Mouse (Mus musculus) hindlimb bud, embryonic 11.5 days (tissue): ENCODE data around the gene Il24.

Source experiments
- DNase-seq: peaks from one replicate; pipeline ENCODE4 v3.0.0-alpha.2; 2012; ENCODE audit warnings: low read depth, low spot score; ENCODE audit errors: extremely low spot score

Gene Il24

DNA sequence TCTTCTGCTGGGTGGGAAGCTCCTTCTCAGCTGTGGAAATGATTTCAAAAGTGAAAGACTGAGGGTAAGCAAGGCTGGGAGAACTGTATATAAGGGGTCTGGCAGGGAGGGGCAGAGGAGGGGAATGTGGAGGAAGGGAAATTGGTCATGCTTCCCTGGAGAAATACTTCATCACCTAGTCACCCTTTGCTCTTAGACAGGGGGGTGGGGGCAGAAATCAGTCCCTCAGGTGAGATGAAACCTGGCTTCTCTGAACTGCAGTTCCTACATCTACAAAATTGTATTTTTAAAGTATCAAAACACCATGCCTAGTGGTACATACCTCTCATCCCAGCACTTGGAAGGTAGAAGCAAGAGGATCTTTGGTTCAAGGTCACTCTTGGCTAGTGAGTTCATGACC, at the start of gene Il24:
Il24 (minus strand) TSS at position 101 of the 400 bp plus-strand sequence.
- DNase-seq = no peak

DNA sequence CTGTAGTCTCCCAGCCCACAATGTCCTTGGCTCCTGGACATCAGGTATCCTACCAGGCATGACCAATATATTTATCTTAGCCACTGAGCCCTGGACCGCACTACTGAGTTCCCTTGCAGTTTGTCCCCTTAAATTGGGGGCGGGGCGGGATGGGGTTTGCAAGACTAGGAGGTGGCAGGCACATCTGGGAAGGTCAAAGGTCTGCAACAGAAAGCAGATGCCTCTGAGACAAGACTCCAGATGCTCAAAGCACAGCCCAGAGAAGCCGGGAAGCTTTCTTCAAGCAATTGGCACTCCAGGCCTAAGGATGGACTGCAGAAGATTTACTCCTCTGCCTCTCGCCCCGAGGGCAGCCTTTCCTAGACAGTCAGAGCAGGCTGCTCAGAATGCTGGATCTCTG, 49.1 kb upstream of the Il24 start:
- no peak for DNase-seq

DNA sequence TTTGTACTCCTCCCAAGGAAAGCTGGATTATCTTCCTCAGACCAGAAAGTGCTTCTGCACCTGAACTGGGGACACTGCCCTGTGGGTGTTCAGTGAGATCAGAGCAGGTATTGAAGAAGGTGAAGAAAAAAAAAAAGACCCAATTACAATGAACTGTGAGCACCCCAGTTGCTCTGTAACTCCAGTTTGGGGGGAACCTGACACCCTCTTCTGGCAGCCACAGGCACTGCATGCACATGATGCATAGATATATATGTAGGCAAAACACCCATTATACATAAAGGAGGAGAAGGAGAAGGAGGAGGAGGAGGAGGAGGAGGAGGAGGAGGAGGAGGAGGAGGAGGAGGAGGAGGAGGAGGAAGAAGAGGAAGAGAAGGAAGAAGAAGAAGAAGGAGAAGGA, 39.2 kb upstream of the Il24 start:
- no peak for DNase-seq

DNA sequence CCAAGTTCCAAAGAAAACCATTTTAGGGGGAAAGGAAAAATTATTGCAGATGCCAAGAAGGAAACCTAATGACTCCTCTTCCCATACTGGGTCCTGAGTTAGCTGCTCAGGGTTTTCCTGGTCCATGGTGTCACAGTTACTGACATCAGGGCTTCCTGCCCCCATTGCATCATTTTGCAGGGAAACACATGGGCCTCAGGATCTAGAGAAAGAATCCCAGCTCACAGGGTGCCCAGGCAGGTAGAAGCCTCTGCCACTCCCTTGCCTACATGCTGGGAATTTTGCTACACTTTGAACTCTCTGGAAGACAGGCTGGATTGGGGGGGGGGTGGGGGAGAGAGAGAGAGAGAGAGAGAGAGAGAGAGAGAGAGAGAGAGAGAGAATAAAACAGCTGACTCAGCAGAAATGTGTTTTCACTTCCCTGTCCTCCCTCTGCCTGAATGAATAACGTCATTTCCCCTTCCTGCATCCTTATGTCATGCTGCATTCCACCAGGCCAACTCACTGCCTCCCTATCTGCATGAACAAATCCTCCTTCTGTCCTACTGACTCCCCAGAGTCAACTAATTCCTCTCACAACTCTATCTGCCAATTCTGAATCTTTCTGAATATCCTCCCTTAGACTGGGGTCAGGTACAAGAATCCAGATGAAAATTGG, 31.2 kb upstream of the Il24 start:
- DNase-seq = no peak

DNA sequence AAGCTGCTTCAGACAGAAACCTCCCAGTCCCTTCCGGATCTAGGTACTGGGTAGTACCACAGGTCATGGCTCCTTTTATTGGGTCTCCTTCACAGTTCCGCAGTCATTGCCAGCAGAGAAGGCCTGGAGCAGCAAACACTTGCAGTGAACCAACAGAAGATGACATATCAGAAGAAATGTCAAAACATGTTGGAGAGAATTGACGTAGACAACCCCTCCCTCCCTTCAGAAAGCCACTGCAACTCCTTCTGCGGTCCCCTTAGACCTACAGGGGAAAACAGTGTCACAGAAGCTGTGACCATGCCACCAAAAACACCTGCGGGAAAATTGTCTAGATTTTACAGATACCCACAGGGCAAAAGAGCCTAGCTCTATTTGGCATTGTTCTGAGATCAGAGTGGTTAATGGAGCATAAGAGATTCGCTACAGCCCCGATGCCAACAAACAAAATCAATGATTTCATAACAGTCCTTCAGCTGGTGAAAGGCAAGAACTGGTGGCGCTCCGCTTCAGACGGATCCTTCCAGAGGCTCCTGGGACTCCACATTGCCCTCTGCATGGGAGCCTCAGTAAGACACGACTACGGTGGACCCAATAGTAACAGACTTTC, 24.3 kb upstream of the Il24 start, which contains the start of gene Il20:
Il20 (minus strand) TSS at position 51 of the 610 bp plus-strand sequence.
- DNase-seq = no peak

DNA sequence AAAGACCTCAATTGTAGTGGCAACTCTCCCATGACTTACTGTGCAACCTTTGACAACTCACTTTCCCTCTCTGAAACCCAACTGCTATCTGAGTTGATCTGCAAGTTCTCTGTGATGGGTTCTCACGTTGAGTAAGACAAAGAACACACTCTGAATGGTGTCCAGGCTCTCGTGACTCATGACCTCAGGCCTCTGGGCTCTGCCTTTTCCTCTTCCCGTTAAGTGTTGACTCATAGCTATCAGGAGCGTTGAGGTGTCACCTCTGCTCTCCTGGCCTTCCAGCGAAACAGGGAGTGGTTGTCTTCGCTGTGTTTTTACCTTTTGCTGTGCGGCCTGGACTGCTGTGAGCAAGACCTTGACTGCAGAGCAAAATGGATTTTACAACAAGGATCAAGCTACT, 15.3 kb upstream of the Il24 start:
- DNase-seq = no peak

DNA sequence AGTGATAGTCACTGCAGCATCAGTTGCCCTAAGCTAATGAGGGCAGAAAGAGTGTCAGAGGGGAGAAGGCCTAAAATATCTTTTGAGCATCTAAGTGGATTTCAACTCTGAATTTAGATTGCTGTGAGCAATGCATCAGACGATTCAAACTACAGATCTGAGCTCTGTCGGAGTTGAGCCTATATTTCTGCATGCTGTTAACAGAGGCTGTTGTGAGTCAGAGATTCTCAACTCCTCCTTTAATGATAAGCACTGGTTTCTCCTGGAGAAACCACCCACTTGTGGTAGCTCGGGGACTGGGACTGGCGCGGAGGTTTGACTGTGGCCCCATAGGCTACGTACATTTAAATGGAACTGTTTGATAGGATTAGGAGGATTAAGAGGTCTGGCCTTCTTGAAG, 7.2 kb upstream of the Il24 start:
- no peak for DNase-seq

DNA sequence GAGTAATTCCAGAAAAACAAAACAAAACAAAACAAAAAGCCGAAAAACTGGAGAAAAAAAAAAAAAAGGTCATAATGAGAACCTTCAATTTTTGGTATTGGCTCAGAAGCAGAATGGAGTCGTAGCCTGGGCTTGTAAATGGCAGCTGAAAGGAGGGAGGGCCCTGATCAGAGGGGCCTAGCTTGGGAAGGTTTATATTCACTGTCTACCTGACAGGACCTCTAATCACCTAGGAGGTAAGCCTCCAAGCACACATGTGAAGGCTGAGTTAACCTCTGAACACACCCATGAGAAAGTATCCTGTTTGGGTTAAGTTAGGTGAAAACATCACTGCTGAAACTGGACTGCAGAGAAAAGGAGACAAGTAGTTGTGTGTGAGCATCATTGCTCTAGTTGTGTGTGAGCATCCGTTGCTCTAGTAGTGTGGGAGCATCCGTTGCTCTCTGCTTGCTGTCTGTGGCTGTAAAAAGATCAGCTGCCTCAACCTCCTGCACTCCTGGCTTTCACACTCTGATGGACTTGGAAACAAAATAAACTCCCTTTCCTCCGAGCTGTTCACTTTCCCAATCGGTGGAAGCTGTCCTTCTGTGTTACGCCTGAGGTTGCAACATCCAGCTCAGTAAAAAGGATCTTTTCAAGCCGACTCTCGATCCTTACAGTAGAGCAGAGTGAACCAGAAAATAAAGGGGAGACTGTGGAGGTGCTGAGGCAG, 6.2 kb upstream of the Il24 start:
- no peak for DNase-seq

DNA sequence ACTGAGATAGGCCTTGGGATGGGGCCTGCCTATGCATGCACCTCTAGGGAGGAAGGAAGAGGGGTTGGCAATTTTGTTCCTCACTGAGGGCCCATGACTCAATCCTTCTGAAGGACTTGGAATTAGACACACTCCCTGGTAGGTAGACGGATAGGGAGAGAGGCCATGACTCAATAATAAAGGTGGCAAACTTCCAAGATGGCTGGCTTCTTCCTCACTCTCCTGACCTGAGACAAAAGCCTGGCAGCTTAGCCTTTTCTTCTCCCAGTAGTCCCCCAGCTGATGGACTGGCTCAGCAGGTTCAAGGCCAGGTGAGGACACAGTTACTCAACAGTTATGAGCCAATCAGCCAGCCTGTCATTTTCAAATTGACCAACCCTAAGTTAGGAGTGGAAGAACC, 5.2 kb upstream of the Il24 start:
- no peak for DNase-seq

DNA sequence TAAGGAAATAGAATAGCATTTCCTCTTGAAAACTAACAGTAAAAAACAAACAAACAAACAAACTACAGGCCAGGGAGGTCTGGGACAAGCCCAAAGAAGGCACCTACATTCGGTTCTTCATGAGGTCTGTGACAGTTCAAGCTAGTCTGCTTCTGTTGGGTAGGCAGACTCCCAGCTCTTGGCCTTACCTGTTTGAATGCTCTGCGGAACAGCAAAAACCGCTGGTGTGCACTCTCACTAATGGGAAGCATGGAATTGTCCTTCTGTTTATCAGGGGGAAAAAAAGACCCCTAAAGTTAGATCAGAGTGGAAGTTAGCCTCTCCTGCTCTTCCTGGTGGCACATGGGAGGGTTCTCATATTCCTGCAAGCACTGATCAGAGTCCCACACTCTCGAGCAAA, 4.1 kb downstream of the Il24 start:
- DNase-seq = no peak

DNA sequence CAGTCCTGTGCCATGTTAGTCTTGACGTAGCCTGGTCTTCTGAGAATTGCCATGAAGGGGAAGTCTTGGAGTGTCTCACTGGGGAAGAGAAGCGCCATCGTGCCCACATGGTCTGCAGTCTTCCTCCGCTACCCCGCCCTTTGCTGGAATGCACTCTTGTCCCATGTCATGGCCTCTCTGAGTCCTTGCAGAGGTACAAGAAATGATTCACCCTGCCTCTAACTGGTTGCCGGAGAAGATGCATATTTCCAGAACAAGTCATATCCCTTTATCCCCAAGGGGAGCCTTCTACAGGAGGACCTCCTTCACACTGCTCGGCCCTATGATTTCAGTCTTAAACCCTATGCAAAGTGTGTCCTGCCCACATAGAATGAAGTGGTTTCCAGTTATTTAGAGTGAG, 7.3 kb downstream of the Il24 start:
- DNase-seq = no peak

DNA sequence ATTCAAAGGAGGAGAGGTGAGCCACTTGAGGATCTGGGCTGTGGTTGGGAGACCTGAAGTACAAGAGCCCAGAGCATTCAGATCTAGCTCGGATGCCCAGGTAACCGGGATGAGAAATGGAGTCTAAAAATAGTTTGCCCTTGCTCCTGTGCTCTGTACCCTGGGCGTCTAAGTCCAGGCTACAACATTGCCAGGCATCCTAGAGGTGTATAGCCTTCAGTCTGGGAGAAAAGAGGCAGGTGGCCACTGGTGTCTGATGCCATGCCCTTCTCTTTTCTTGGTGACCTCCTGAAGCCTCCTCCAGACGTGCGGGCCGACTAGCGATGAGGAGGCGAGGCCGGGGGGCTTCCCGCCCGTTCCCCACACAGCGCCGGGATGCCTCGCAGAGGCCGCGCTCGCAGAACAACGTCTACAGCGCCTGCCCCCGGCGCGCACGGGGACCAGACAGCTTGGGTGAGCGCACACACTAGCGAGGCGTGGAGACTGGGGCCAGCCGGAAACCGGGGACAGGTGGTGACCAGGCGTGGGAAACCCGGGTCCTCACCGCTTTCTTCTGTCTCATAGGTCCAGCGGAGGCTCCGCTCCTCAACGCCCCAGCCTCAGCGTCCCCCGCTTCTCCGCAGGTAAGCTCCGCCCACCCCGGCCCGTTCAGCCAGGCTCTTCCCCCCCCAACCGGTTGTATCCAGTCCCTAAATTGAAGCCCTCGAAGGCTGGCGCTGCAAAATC, 9.2 kb downstream of the Il24 start:
- DNase-seq = no peak

DNA sequence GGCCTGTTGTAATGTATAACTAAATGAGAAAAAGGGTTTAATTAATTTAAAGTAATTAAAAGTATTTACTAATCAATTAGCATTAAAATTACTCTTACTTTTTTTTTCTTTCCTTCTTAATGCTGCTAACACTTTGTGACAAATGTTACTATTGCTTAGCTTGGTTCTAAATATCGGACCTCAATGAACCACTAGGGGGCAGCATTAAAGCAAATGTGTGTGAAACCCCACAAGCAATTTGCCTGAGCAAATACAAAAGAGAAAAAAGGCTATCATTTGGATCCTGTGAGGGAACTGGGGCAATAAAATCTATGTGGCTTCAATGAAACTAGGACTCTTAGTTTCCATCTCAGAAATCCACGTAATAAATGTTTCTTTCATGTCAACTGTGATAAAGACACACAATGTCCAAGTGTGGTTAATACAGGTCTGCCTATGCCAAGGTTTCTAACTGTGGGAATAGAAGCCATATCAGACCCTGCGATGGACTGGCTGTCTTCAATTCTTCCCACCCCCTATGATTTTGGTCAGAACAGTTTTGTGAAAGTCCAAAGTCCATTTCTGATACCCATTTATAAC, 10.2 kb downstream of the Il24 start:
- peak; percentile 69 for DNase-seq

DNA sequence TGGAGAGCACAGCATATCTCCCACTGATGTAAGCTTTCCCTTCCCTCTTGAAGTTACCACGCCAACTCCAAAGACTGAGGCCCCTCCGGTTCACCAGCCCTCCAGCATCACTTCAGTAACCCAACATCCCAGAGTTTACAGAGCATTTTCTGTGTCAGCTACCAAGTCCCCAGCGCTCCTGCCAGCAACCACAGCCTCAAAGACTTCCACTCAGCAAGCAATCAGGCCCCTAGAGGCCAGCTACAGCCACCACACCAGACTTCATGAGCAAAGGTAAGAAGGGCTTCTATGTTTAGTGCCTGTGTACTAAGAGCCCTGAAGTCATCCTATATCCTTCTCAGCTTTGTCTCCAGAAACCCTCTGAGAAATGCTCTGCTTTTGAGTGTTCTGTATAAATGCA, 11.3 kb downstream of the Il24 start:
- DNase-seq = no peak

DNA sequence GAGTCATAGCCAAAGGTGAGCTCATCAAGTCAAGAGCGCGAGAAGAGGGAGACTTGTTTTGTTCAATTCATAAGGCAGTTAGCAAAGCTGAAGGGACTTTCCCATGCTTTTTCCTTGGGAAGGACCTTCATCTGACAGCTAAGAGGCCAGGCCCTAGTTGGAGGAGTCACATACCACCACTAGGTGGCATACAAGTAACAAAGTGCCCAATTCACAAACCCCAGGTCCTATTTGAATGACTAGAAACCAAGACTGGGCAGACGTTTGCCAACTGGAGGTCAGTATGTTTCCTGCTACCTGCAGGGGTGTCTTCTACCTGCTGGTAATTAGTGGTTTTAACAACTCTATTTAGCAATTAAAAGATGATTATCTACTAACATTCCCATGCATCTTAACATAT, 12.1 kb downstream of the Il24 start:
- no peak for DNase-seq

DNA sequence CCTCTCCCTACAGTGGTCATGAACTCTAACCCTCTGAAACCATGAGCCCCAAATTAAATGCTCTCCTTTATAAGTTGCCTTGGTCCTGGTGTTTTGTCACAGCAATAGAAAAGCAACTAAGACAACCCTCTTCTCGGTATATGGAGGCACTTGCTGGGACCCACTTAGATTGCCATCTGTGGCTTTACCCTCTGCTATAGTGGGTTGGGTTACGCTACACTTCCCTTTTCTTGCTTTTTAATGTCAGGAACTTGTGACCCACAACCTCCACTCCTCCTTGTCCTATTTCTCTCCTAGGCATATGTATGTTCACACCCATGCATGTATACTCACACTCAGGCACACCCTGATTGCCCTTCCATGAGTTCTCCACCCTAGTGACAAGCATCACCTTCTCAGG, 14.3 kb downstream of the Il24 start:
- DNase-seq = no peak

DNA sequence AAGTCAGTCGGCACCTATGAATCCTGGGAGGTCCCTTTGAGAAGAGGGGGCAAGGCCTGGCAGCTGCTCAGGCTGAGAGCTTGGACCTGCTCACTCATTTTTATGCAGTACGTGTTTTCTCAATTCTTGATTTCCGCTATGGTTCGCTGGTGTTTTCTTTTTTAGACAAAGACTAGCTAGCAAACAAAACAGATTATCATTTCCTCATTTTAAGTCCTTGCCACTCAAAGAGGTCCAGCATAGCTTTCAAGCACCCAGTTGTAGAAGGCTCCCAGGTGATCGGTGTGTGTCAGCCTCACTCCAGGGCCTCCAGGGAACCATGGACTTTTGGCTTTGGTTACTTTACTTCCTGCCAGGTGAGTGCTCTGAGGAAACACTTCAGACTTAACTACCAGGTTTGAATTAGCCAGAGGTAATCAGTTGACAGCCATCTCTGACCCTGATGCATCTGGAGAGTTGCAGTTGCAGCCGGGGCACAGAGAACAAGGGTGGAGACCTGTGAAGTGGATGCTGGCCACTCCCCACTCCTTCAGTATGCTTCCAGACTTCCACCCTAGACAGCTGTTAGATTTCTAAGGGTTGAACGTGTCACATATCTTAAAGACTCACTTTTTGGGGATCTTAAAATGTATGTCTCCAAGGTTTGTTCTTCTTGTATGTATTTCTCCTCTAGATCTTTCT, 21.6 kb downstream of the Il24 start, which contains the start of gene Fcmr:
Fcmr (plus strand) TSS at position 129 of the 681 bp plus-strand sequence.
- no peak for DNase-seq

DNA sequence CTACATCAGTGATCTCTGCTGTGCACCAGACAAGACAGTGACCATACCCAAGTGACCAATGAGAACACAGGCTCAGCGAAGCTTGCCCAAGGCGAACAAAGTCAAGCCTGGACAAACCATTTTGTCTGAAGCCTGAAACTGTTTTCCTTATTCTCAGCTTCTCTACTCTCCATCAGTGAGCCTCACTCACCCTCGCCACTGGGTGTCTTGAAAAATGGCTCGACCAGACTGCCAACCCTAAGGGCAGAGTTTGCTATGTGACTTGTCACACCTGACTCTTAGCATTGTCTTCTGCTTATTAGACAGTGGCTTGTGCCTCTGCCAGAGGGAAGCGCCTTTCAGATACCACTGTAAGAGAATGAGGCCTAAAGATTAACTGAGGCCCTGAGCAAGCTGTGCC, 22.5 kb downstream of the Il24 start:
- DNase-seq = no peak

DNA sequence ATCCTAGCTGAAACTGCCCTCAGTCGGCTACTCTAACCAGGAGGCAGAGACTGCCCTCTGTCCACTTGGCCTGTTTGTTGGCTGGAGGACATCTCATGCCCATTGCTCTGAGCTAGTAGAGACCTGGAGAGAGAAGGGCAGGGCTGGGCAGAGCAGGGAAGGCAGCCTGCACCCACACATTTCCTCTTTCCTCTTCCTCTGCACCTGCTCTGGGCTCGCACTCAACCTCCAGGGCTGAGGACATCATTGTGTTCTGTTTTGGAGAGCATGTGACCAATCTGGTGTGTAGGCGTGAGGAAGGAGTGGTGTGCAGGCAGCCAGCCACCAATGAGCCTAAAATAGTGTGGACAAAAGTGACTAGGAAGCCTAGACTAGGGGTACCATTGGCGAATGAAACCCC, 23.0 kb downstream of the Il24 start:
- no peak for DNase-seq

DNA sequence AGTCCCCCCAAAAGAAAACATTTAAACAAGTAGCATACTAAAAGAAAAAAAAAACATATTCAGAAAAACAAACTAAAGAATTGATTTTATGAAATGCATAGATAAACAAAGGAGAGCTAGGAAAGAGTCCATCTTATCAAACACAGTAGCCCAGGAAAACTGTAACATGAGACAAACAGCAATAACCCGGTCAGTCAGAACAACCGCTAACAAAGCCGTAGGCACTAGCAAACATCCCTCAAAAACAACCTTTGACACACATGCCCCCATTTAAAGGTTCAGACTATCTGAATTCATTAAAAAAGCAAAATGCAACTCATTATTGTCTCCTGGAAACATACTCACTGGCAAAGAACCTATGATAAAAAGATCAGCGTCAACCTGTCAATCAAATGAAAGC, 29.8 kb downstream of the Il24 start:
- no peak for DNase-seq

DNA sequence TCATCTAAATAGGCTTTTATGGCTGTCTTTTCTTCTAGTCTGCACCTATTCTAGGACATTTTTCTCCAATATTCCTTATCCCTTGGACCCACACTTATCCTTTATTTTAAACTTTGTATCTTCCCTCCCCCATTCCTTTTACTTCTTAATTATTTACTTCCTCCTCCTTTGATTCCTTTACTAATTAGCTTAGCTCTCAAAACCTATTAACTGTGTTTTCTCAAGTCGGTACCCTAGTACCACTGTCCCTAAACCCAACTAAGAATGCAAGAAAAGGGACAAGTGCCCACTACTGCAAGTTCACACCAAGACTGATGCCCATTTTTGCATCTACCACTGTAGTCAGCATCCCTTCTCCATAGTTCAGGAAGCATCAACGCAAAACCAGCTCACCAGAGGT, 31.5 kb downstream of the Il24 start:
- no peak for DNase-seq
